Mouse (Mus musculus) midbrain, embryonic 16.5 days (tissue): ENCODE measurements around the gene Nupl1. TPM values are rescaled to one million over a fixed set of nuclear protein-coding genes. Genes with fewer than 3 reads are reported as not detected.
A peak's percentile ranks its signal among the peaks of the same experiment; 100 is the strongest.

Experiments used
- ATAC-seq: fragments of 200-750 bp; cut with Nextera tagmentation; 2 replicates; pipeline ENCODE4 v1.8.0; 2017; ENCODE audit warnings: moderate TSS enrichment
- H3K27ac ChIP-seq: fragments of 300-500 bp; sonication (generic); 2 replicates; pipeline ENCODE4 v1.5.1; 2014; ENCODE audit warnings: mild to moderate bottlenecking, low read length, mixed read lengths
- H3K27me3 ChIP-seq: fragments of 300-500 bp; sonication (generic); 2 replicates; pipeline ENCODE4 v1.6.1; 2014; ENCODE audit warnings: low read depth, low read length, mixed read lengths; ENCODE audit not compliant: control insufficient read depth, insufficient read depth
- H3K36me3 ChIP-seq: fragments of 300-500 bp; sonication (generic); 2 replicates; pipeline ENCODE4 v1.6.1; 2014; ENCODE audit warnings: mild to moderate bottlenecking, low read length, moderate library complexity, mixed read lengths; ENCODE audit not compliant: control insufficient read depth, insufficient read depth
- H3K4me1 ChIP-seq: fragments of 300-500 bp; sonication (generic); 2 replicates; pipeline ENCODE4 v1.6.1; 2014; ENCODE audit warnings: mild to moderate bottlenecking, low read length, mixed read lengths; ENCODE audit not compliant: control insufficient read depth, insufficient read depth
- H3K4me2 ChIP-seq: fragments of 300-500 bp; sonication (generic); 2 replicates; pipeline ENCODE4 v1.6.1; 2014; ENCODE audit warnings: mild to moderate bottlenecking, low read length, mixed read lengths
- H3K4me3 ChIP-seq: fragments of 300-500 bp; sonication (generic); 2 replicates; pipeline ENCODE4 v1.5.1; 2014; ENCODE audit warnings: low read depth, mild to moderate bottlenecking, low read length, moderate library complexity, mixed read lengths
- H3K9ac ChIP-seq: fragments of 300-500 bp; sonication (generic); 2 replicates; pipeline ENCODE4 v1.6.1; 2014; ENCODE audit warnings: low read depth, low read length, mixed read lengths
- H3K9me3 ChIP-seq: fragments of 300-500 bp; sonication (generic); replicated peaks from 2 replicates; pipeline ENCODE4 v1.6.1; 2014; ENCODE audit warnings: mild to moderate bottlenecking, low read length, mixed read lengths; ENCODE audit not compliant: control insufficient read depth, poor library complexity, severe bottlenecking
- WGBS: fragments of 180-500 bp; shearing (Covaris S2); extraction: QIAGEN DNeasy Blood & Tissue Kit; methylation state at CpG from one replicate; pipeline ENCODE4 v1.1.7; 2014; 5-methylcytosine and 5-hydroxymethylcytosine counted together
- polyA plus RNA-seq: library from polyadenylated mRNA; unstranded; fragments of >200 nt; fragmentation: Nextera tagmentation; extraction: Ambion mirVana; gene quantifications from 2 replicates; pipeline ENCODE4 v1.2.1, GENCODE M21; 2015

The Nupl1 gene
- polyA plus RNA-seq, 1 experiment from 2014 or later, result 0.10 TPM

DNA sequence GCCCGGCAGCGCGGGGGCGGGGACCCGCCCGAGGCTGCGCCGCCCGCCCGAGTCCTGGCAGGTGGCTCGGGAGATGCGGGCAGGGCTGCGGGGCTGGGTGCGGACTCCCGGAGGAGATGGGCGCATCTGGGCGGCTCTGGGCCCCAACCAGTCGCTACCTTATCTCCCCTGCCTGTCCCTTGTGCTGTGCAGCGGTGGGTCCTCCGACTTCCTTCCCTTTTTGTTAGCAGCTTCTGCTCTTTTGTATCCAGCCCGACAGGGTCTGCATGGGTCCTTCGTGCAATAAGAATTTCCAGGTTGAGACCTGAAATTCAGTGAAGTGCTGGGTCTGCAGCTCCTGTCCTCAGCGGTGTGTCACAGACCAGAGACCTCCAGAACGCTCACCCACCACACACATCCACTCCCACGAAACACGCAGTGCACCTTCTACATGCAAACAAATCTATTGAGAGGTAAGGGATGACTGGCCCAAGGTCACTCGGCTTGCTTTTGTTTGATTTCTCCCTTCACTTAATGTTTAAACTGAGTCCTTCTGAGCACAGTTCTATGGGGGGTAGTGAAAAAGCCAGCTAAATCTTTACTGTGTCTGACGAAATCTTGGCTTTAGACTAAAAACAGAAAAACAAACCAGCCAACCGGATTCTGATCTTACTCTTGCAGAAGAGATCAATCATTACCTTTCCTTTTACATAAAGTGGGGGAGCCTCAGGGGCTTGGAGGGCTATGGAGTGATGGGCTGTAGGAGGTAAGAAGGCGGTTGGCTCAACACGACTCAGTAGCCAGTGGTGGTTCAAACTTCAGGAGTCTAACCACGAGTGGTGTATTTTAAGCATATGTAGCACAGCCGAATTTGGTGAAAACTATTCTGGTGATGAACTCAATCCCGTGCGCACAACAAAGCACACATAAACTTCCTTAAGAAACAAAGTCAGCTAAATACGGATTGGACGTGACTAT is 73.3 kb downstream of the Nupl1 start:
- Histone ChIP-seq H3K4me3 (peak overlapping the region; percentile 50), H3K36me3 (no peaks in the 10 kb centered on the region), H3K4me2 (peak overlapping the region; percentile 58), H3K4me1 (peaks cover 12% of the 10 kb centered on the region), H3K9me3 (no peaks in the 10 kb centered on the region), H3K27me3 (no peaks in the 10 kb centered on the region), H3K9ac (peak overlapping the region; percentile 89), H3K27ac (peak overlapping the region; percentile 92)
- ATAC-seq, result peak; percentile 75
- 19% methylated on average over 35 of the region's 37 CpGs for WGBS

DNA sequence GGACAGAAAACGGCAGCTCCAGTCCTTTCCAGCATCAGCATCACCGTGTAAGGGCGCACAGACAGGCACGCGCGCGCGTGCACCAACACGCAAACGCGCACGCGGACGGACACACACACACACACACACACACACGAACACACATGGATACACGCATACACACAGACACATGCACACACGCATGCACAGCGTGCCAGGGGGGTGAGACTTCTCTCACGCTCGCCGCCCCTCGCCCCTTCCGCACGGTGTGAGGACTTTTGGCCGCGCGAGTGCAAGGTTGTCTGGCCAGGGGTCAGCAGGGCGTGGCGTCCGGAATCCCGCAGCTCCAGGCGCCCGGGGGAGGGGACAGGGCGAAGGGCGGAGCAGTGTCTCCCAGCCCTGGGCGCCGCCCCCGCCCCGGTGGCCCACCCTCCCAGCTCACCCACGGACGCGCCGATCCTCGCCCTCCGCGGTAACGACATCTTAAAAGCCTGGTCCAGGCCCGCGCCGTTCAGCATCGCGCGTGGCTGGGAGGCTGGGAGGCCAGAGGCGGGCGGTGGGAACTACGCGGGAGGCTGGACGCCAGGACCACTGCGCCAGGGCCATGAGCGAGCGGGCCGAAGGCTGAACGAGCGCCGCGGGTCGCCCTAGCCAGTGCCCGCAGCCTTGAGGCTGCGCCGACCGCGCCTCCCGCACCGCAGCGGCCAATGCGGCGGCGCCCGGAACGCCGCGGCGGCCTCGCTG is 74.2 kb downstream of the Nupl1 start:
- Histone ChIP-seq H3K4me1 (peaks cover 16% of the 10 kb centered on the region), H3K4me3 (peak overlapping the region; percentile 50), H3K9me3 (no peaks in the 10 kb centered on the region), H3K4me2 (peak overlapping the region; percentile 58), H3K36me3 (no peaks in the 10 kb centered on the region), H3K27me3 (no peaks in the 10 kb centered on the region), H3K9ac (peak overlapping the region; percentile 89), H3K27ac (peak overlapping the region; percentile 92)
- WGBS, result under 1% methylated on average over 47 of the region's 84 CpGs
- ATAC-seq, result peak; percentile 92

DNA sequence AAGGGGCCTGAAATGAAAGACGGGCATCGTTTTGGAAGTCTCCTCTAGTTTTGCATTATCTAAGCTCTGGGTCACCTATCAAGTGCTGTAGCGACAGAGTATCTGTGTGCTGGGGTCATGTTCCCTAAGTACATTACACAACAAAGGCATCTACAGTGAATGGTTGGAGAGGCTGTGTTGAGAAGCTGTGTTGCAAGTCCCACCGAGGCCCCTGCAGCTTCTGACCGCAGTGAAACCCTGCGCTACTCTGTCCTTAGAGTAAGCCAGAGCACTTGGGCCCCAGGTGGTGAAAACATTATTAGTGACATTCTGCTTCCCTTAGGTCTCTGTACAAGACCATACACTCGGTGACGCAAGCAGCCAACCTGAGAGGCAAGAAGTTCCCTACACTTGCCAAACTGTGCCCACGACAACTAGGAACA is 74.8 kb downstream of the Nupl1 start:
- Histone ChIP-seq H3K9ac (peak overlapping the region; percentile 89), H3K4me2 (peak overlapping the region; percentile 58), H3K27me3 (no peaks in the 10 kb centered on the region), H3K4me1 (peaks cover 16% of the 10 kb centered on the region), H3K4me3 (peak overlapping the region; percentile 50), H3K27ac (peak overlapping the region; percentile 92), H3K9me3 (no peaks in the 10 kb centered on the region), H3K36me3 (no peaks in the 10 kb centered on the region)
- ATAC-seq, result peak; percentile 50; the same call in 1 of the 2 replicates
- WGBS, result 26% methylated on average over 9 of the region's 9 CpGs

DNA sequence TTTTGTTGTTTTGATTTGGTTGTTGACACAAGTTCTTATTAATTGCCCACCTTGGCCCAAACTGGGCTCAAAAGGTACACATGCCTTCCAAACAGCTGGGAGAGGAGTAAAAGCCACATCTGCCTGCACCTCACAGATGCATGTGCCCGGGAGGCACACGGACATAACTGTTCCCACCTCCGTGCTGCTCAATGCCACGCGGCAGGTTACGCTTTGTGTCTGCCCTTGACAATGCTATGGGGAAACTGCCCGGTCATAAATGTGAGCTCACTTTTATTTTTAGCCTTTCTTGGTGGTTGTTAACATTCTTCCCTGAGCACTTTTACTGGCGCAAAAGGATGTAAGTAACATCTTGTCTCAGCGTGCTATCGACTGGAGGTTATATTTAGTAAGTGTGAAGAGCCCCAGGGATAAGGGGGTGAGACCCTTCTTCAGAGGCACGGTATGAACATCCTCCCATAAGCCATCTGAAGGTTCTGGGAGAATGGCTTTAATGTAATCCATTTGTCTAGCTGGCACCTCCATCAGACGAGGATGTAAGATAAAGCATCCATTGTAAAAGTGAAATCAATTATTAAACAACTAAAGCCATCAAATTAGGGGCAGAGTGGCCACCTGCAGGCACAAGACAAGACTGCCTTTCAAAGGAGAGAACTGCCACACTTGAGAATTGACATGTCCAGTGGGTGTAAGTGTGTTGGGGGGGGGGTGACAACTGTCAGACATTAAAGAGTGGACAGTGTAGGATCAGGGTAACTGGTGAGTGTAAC is 78.8 kb downstream of the Nupl1 start:
- H3K9me3 ChIP-seq, result no peaks in the 10 kb centered on the region
- no peak overlapping the region for H3K4me3 ChIP-seq
- no peaks in the 10 kb centered on the region for H3K27me3 ChIP-seq
- no peak for ATAC-seq
- H3K4me1 ChIP-seq, result peaks cover 4% of the 10 kb centered on the region
- no peak overlapping the region for H3K4me2 ChIP-seq
- no peaks in the 10 kb centered on the region for H3K36me3 ChIP-seq
- H3K9ac ChIP-seq, result no peak overlapping the region
- H3K27ac ChIP-seq, result no peak overlapping the region
- 54% methylated on average over 12 of the region's 12 CpGs for WGBS

DNA sequence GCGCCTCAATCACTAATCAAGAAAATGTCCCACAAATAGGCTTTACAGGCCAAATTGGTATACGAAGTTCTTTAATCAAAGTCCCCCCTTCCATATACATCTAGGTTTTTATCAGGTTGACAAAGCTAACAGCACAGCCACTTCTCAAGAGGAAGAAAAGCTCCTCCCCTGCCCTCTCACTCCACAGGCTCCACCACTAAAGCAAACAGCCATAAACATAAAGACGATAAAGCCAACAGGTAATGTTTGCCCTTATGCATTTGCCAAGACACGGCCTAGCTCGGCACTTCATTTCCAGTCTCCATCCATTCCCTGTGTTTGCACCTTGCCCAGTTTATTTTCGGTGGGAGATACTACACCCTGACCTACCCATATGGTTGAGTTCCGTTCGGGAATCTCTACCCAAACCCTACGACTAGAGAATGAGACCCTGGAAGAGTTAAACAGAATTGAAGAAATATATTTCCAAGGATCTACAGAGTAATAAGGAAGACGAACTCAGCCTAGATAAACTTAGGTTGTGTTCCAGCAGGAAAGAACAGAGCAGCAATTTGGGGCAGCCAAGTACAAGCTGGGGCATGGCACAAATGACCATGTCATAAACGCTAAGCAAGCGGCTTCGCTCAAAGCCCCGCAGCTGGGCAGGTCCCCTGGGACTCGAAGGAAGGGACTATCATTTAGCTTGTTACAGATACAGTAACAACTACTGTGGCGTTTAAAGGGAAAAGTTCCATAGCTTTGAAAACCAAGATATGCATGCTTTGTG is 80.2 kb downstream of the Nupl1 start:
- no peak overlapping the region for H3K9ac ChIP-seq
- no peaks in the 10 kb centered on the region for H3K27me3 ChIP-seq
- no peak overlapping the region for H3K27ac ChIP-seq
- 88% methylated on average over 16 of the region's 16 CpGs for WGBS
- peaks cover 4% of the 10 kb centered on the region for H3K4me1 ChIP-seq
- no peak overlapping the region for H3K4me3 ChIP-seq
- H3K4me2 ChIP-seq, result no peak overlapping the region
- H3K9me3 ChIP-seq, result no peaks in the 10 kb centered on the region
- no peaks in the 10 kb centered on the region for H3K36me3 ChIP-seq
- no peak for ATAC-seq

DNA sequence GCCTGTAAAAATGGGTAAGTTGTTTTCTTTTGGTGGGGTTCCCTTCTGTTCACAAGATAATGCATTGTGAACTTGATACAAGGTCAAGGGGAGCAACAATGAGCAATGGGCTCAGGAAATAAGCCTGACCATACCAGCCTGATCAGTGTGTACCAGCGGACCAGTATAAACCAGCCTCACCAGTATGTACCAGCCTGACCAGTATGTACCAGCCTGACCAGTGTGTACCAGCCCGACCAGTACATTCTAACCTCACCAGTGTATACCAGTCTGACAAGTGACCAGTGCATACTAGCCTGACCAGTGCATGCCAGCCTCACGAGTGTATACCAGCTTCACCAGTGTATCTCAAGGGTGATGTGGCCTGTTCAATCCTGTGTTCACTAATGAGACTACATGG is 87.9 kb downstream of the Nupl1 start:
- Histone ChIP-seq H3K27ac (no peak overlapping the region), H3K4me3 (no peak overlapping the region), H3K4me1 (no peaks in the 10 kb centered on the region), H3K27me3 (no peaks in the 10 kb centered on the region), H3K4me2 (no peak overlapping the region), H3K36me3 (no peaks in the 10 kb centered on the region), H3K9me3 (no peaks in the 10 kb centered on the region), H3K9ac (no peak overlapping the region)
- no peak for ATAC-seq
- WGBS, result 90% methylated on average over 3 of the region's 3 CpGs

DNA sequence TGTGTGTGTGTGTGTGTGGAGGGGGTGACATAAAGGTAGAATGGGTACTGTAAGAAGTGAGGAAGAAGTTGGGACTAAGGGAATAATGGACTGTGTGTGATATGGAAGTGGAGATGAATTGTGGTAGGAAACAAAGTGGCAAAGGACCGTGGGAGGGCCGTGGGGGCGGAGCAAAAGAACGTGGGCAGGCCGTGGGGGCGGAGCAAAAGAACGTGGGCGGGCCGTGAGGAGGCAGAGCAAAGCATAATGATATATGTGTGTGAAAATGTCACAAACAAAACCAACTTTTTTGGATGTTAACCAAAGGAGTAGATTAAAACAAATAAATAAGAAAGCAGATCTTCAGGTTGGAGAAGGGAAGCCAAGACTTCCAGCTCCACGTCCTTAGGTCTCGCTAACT is 98.9 kb downstream of the Nupl1 start:
- no peak for ATAC-seq
- no peaks in the 10 kb centered on the region for H3K4me1 ChIP-seq
- WGBS, result 87% methylated on average over 11 of the region's 11 CpGs
- no peaks in the 10 kb centered on the region for H3K27me3 ChIP-seq
- H3K27ac ChIP-seq, result no peak overlapping the region
- no peaks in the 10 kb centered on the region for H3K36me3 ChIP-seq
- no peaks in the 10 kb centered on the region for H3K9me3 ChIP-seq
- H3K9ac ChIP-seq, result no peak overlapping the region
- H3K4me3 ChIP-seq, result no peak overlapping the region
- H3K4me2 ChIP-seq, result no peak overlapping the region

DNA sequence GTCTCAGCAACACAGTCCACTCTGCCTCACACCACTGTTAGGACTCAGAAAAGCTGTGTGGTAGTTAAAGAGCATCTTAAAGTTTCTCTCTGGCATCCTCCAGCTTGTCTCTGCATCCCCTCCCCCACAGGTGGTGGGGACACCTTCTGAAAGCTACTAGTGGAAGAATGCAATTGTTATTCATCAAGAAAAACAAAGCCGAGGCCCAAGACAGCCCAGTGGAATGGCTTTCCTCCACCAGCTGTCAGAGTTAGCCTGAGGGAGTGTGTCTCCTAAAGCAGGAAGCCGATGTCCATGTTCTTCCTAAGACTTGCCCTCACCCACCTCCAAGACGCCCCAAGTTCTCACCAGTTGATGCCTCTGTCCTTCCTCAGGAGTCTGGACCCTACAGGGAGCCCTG is 102.3 kb downstream of the Nupl1 start:
- Histone ChIP-seq H3K27me3 (no peaks in the 10 kb centered on the region), H3K4me2 (no peak overlapping the region), H3K4me3 (no peak overlapping the region), H3K9me3 (no peaks in the 10 kb centered on the region), H3K4me1 (no peaks in the 10 kb centered on the region), H3K27ac (no peak overlapping the region), H3K9ac (no peak overlapping the region), H3K36me3 (no peaks in the 10 kb centered on the region)
- WGBS, result 63% methylated on average over 3 of the region's 3 CpGs
- ATAC-seq, result no peak
